Mouse (Mus musculus) forebrain, embryonic 12.5 days (tissue): Measurements from ENCODE around the gene Axin2. TPM values are rescaled to one million over a fixed set of nuclear protein-coding genes. Genes with fewer than 3 reads are reported as not detected.
A peak's percentile ranks its signal among the peaks of the same experiment; 100 is the strongest.

Experiments used
- ATAC-seq: fragments of 200-750 bp; cut with Nextera tagmentation; 2 replicates; pipeline ENCODE4 v1.8.0; 2017; ENCODE audit warnings: moderate TSS enrichment; ENCODE audit not compliant: low FRiP score
- H3K27ac ChIP-seq: fragments of 300-500 bp; sonication (generic); 2 replicates; pipeline ENCODE4 v1.5.1; 2016; ENCODE audit warnings: mild to moderate bottlenecking
- H3K27me3 ChIP-seq: fragments of 300-500 bp; sonication (generic); 2 replicates; pipeline ENCODE4 v1.6.1; 2016; ENCODE audit warnings: mild to moderate bottlenecking
- H3K36me3 ChIP-seq: fragments of 300-500 bp; sonication (generic); replicated peaks from 2 replicates; pipeline ENCODE4 v1.6.1; 2016; ENCODE audit warnings: mild to moderate bottlenecking
- H3K4me1 ChIP-seq: fragments of 300-500 bp; sonication (generic); 2 replicates; pipeline ENCODE4 v1.6.1; 2016
- H3K4me2 ChIP-seq: fragments of 300-500 bp; sonication (generic); 2 replicates; pipeline ENCODE4 v1.6.1; 2016; ENCODE audit warnings: mild to moderate bottlenecking, moderate library complexity
- H3K4me3 ChIP-seq: fragments of 300-500 bp; sonication (generic); replicated peaks from 2 replicates; pipeline ENCODE4 v1.5.1; 2016; ENCODE audit warnings: mild to moderate bottlenecking
- H3K9ac ChIP-seq: fragments of 300-500 bp; sonication (generic); 2 replicates; pipeline ENCODE4 v1.6.1; 2016; ENCODE audit warnings: mild to moderate bottlenecking
- H3K9me3 ChIP-seq: fragments of 300-500 bp; sonication (generic); 2 replicates; pipeline ENCODE4 v1.6.1; 2016
- WGBS: fragments of 180-500 bp; shearing (Covaris S2); methylation state at CpG from one replicate; pipeline ENCODE4 v1.1.7; 2016; 5-methylcytosine and 5-hydroxymethylcytosine counted together
- polyA plus RNA-seq: library from polyadenylated mRNA; unstranded; fragments of >200 nt; fragmentation: Nextera tagmentation; extraction: Ambion mirVana; gene quantifications from 2 replicates; pipeline ENCODE4 v1.2.1, GENCODE M21; 2016

The Axin2 gene
- polyA plus RNA-seq, 1 experiment from 2014 or later, result 17.4 TPM

DNA sequence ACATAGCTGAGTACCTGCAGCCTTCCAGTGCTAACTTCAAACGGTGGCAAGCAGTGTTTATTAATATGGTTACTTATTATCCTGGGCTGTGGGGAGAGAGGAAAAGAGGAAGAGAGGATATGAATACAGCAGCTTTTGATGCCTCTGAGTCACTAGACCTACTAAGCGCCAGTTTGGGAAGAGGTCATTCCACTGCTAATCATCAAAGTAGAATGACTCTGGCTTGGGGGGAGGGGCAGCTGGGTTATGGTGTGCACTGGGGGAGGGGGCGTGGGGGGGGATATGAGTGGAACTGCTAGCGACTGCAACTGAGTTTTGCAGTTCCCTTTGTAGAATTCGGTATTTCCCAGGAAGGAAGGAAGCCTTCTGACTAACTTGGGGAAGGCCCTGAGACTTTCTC lies 4.2 kb downstream of the Axin2 start:
- WGBS, result 15% methylated on average over 5 of the region's 5 CpGs
- Histone ChIP-seq H3K36me3 (peaks cover 12% of the 10 kb centered on the region), H3K4me3 (peak overlapping the region; percentile 92), H3K9me3 (no peaks in the 10 kb centered on the region), H3K27me3 (peaks cover 6% of the 10 kb centered on the region; the same call in 1 of the 2 replicates), H3K27ac (peak overlapping the region; percentile 85), H3K4me1 (peaks cover 81% of the 10 kb centered on the region), H3K4me2 (peak overlapping the region; percentile 88), H3K9ac (peak overlapping the region; percentile 91)
- no peak for ATAC-seq

DNA sequence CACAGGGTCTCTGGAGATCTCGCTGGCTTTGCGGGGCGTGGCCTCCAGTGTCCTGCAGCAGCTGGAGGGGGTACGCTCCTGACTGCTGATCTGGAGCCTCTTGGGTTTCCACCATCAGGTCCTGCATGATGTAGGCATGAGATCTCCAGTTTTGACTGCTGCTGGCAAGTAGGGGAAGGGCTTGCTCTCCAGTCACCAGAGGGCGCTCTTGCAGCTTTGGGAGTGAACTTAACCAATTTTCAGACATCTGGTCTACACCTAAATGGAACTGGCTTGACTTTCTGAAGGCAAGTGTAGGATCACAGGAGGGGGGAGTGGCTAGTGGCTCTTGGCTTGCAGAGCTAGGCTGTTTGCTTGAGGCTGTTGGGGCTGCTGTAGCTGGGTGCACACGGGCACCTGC lies 5.1 kb downstream of the Axin2 start:
- peak overlapping the region; percentile 91 for H3K9ac ChIP-seq

DNA sequence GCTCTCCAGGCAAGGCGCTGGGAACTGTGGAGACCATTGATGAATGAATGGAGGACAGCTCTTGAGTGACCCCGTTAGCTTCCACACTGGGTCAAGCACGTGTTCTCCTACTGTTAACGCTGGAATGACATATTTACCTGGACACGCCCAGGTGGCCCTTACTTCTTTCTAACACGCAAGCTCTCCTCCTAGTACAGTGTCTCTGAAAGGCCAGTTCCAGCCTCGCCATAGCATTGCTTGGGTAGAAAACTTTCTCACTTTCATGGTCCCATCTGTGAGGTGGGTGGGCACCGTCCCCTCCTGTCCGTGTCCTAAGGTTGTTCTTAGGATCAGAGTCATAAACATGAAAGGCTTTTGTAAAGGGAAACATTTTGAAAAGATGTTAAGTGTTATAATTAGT lies 5.7 kb downstream of the Axin2 start:
- WGBS, result 68% methylated on average over 9 of the region's 9 CpGs
- Histone ChIP-seq H3K4me2 (peak overlapping the region; percentile 88), H3K27me3 (peaks cover 6% of the 10 kb centered on the region; the same call in 1 of the 2 replicates), H3K9ac (no peak overlapping the region), H3K27ac (peak overlapping the region; percentile 33; the same call in 1 of the 2 replicates), H3K9me3 (no peaks in the 10 kb centered on the region), H3K4me1 (peaks cover 90% of the 10 kb centered on the region), H3K36me3 (peaks cover 14% of the 10 kb centered on the region), H3K4me3 (peak overlapping the region; percentile 92)
- ATAC-seq, result no peak

More for the DNA sequence above, 5.1 kb downstream of the Axin2 start:
- H3K9me3 ChIP-seq, result no peaks in the 10 kb centered on the region
- H3K36me3 ChIP-seq, result peaks cover 12% of the 10 kb centered on the region
- no peak for ATAC-seq
- 22% methylated on average over 6 of the region's 6 CpGs for WGBS
- peak overlapping the region; percentile 92 for H3K4me3 ChIP-seq
- peak overlapping the region; percentile 33; the same call in 1 of the 2 replicates for H3K27ac ChIP-seq
- H3K27me3 ChIP-seq, result peaks cover 6% of the 10 kb centered on the region; the same call in 1 of the 2 replicates
- peak overlapping the region; percentile 88 for H3K4me2 ChIP-seq
- peaks cover 83% of the 10 kb centered on the region for H3K4me1 ChIP-seq

DNA sequence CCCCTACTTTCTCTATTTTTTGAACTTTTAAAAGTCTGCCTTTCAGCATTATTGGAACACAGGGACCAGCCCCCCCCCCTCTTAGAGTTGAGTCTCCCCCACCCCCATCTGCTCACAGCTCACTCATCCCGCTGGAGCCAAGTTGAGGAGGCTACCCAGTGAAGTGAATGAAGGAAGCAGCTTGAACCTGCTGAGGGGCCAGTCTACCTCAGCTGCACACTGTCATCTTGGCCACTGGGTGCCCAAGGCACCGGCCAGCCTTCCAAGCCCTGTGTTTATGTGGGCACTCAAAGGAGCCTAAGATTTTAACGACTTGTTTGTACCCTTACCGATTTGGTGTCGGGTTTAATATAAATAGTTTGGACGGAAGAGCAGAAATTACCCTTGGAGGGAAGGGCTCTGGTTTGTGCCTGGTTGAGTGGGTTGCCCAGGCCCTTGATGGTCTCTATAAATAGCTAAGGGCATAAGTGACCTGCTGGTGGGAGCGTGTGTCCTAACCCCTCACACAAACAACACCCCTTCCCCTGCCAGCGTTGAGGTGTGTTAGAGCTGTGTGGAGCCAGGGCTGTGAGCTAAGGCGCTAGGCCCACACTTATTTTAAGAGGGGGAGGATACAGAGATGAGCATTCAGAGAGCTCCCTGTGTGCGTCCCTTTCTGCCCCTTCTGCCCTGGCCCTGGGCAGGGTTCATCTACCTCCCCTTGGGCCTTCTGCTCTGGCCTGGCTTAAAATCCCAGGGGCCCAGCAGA lies 6.4 kb downstream of the Axin2 start:
- Histone ChIP-seq H3K27ac (peak overlapping the region; percentile 10), H3K9me3 (no peaks in the 10 kb centered on the region), H3K9ac (peak overlapping the region; percentile 47), H3K36me3 (peaks cover 20% of the 10 kb centered on the region), H3K4me1 (peaks cover 96% of the 10 kb centered on the region), H3K4me3 (peak overlapping the region; percentile 92), H3K4me2 (peak overlapping the region; percentile 88), H3K27me3 (peaks cover 6% of the 10 kb centered on the region; the same call in 1 of the 2 replicates)
- ATAC-seq, result no peak
- 39% methylated on average over 10 of the region's 10 CpGs for WGBS

DNA sequence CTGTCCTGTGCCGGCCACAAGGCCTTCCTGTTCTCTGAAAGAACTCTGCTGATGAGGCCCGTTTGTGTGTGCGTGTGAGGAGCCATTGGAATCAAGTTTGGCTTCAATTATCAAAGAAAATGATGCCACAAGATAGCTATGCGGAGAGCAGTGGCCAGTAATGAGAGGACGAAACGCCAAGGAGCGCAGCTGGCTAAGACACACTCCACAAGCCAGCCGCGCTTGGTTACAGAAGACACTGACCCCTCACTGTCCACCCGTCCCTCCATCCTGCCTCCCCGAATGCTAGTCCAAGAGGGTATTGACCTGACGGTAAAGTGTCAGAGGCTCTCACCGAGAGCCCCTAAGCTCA lies 6.9 kb downstream of the Axin2 start:
- peaks cover 6% of the 10 kb centered on the region; the same call in 1 of the 2 replicates for H3K27me3 ChIP-seq

DNA sequence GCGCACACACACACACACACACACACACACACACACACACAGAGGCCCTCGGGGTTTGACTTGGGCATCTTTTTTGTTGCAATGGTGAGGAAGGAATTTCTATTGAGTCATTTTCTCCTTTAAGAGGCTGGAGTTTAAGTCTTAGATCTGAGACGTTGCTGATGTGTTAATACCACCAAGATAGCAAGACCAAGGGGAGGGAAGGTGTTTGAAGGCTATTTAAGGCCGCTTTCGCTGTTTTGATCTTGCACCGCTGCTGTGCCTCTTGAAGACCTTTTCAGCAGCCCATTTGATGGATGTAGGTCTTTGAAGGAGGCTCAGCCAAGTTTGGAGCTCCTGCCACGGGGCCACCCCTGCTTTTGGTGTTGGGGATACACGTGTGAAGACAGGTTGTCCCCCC lies 7.9 kb downstream of the Axin2 start:
- Histone ChIP-seq H3K4me1 (peaks cover 86% of the 10 kb centered on the region), H3K36me3 (peaks cover 36% of the 10 kb centered on the region)
- no peak for ATAC-seq

More for the DNA sequence above, 6.9 kb downstream of the Axin2 start:
- peak overlapping the region; percentile 92 for H3K4me3 ChIP-seq
- H3K9me3 ChIP-seq, result no peaks in the 10 kb centered on the region
- peaks cover 95% of the 10 kb centered on the region for H3K4me1 ChIP-seq
- peak overlapping the region; percentile 10 for H3K27ac ChIP-seq
- 29% methylated on average over 13 of the region's 13 CpGs for WGBS
- peak overlapping the region; percentile 47 for H3K9ac ChIP-seq
- H3K4me2 ChIP-seq, result peak overlapping the region; percentile 88
- peaks cover 26% of the 10 kb centered on the region for H3K36me3 ChIP-seq
- ATAC-seq, result no peak

DNA sequence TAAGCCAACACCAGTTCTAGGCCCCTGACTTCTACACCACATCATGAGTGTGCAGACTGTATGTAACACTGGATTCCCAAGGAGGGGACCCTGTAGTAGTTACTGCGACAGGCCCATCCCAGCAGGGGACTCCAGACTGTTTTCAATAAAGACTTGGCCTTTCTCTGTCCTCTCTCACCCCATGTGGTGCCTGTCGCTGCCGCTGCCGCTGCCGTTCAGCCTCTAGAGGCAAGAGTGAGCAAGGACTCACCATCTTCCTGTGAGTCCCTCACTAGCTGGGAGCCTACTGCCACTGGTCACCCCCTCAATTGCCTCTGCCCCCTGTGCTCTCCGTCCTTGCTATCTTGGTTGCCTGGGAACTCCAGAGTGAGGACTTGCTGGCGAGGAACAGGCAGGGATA lies 8.6 kb downstream of the Axin2 start:
- no peak for ATAC-seq
- H3K4me3 ChIP-seq, result peak overlapping the region; percentile 92; the same call in 1 of the 2 replicates
- peak overlapping the region; percentile 63 for H3K27ac ChIP-seq
- no peak overlapping the region for H3K9ac ChIP-seq
- H3K27me3 ChIP-seq, result peaks cover 3% of the 10 kb centered on the region; the same call in 1 of the 2 replicates
- WGBS, result 8% methylated on average over 7 of the region's 7 CpGs
- H3K4me1 ChIP-seq, result peaks cover 86% of the 10 kb centered on the region
- peaks cover 43% of the 10 kb centered on the region for H3K36me3 ChIP-seq
- H3K4me2 ChIP-seq, result peak overlapping the region; percentile 88
- H3K9me3 ChIP-seq, result no peaks in the 10 kb centered on the region

More for the DNA sequence above, 7.9 kb downstream of the Axin2 start:
- WGBS, result 21% methylated on average over 8 of the region's 8 CpGs
- Histone ChIP-seq H3K9ac (peak overlapping the region; percentile 47; the same call in 1 of the 2 replicates), H3K4me2 (peak overlapping the region; percentile 88), H3K27me3 (peaks cover 6% of the 10 kb centered on the region; the same call in 1 of the 2 replicates), H3K4me3 (peak overlapping the region; percentile 92), H3K9me3 (no peaks in the 10 kb centered on the region), H3K27ac (peak overlapping the region; percentile 63; the same call in 1 of the 2 replicates)

DNA sequence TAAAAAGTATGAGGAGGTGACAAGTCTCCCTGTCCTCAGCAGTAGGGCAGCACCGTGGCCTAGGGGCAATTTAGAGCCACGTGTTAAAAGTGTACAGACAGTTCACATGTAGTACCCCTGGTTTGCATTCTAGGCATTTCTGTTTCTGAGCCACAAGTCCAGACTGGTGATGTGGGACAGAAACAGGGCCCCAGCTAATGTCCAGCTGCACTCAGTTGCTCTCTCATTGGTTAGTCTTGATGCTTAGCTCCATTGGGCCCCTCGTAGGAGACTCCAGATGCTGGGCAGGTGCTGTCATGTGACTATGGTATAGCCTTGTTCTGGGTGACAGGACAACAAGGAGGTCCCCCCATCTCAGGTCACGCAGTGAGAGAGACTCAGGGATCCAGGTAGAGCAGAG lies 9.0 kb downstream of the Axin2 start:
- no peaks in the 10 kb centered on the region for H3K9me3 ChIP-seq
- 33% methylated on average over 4 of the region's 4 CpGs for WGBS
- no peaks in the 10 kb centered on the region for H3K27me3 ChIP-seq
- peak overlapping the region; percentile 92; the same call in 1 of the 2 replicates for H3K4me3 ChIP-seq
- H3K27ac ChIP-seq, result no peak overlapping the region
- peak overlapping the region; percentile 88 for H3K4me2 ChIP-seq
- H3K9ac ChIP-seq, result 0 out of 2 replicates have a peak overlapping the region, but pooled peaks have one; percentile 17
- no peak for ATAC-seq
- H3K4me1 ChIP-seq, result peaks cover 86% of the 10 kb centered on the region
- peaks cover 47% of the 10 kb centered on the region for H3K36me3 ChIP-seq

DNA sequence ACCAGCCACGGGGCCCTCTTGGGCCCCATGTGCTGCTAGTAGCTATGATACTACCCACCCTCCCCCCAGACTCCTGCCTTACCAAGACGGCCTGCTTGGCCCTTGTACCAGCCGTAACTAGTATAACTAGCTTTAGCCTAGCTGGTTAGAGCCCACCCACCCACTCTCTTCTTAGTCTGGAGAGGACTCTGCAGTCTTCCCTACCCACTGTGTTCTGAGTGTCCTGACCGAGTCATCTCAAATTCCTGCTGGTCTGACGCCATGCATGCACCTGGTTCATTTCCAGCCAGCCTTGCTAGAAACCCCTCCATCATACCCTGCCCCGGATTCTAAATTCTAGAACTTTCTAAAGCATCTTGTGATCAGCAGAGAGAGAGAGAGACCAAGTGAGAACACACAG lies 9.6 kb downstream of the Axin2 start:
- peaks cover 86% of the 10 kb centered on the region for H3K4me1 ChIP-seq

DNA sequence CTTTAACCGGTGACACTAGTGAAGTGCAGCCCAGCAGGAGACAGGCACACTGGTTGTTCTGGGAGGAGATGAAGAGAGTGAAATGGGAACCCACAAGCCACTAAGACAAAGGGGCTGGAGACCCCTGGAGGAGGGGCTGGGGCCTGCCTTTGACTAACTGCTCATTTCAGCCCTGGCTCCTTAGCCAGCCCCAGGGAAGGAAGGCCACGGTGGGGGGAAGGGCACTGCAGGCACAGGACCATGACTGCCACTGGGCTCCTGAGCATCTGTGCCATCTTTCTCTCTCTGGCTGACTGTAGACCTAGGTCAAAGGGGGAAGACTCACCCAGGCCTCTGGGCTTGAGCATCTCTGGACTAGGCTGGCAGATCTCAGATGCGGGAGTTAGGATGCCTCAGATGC lies 10.5 kb downstream of the Axin2 start:
- H3K27me3 ChIP-seq, result no peaks in the 10 kb centered on the region
- peak overlapping the region; percentile 88 for H3K4me2 ChIP-seq
- H3K9me3 ChIP-seq, result no peaks in the 10 kb centered on the region
- WGBS, result 13% methylated on average over 3 of the region's 3 CpGs
- H3K4me1 ChIP-seq, result peaks cover 86% of the 10 kb centered on the region
- no peak for ATAC-seq
- peaks cover 46% of the 10 kb centered on the region for H3K36me3 ChIP-seq
- peak overlapping the region; percentile 63 for H3K27ac ChIP-seq
- no peak overlapping the region for H3K4me3 ChIP-seq
- H3K9ac ChIP-seq, result peak overlapping the region; percentile 33; the same call in 1 of the 2 replicates

More for the DNA sequence above, 9.6 kb downstream of the Axin2 start:
- Histone ChIP-seq H3K4me3 (no peak overlapping the region), H3K4me2 (peak overlapping the region; percentile 88), H3K36me3 (peaks cover 51% of the 10 kb centered on the region), H3K9me3 (no peaks in the 10 kb centered on the region), H3K27me3 (no peaks in the 10 kb centered on the region), H3K9ac (0 out of 2 replicates have a peak overlapping the region, but pooled peaks have one; percentile 33), H3K27ac (peak overlapping the region; percentile 63; the same call in 1 of the 2 replicates)
- 63% methylated on average over 6 of the region's 6 CpGs for WGBS
- ATAC-seq, result no peak

DNA sequence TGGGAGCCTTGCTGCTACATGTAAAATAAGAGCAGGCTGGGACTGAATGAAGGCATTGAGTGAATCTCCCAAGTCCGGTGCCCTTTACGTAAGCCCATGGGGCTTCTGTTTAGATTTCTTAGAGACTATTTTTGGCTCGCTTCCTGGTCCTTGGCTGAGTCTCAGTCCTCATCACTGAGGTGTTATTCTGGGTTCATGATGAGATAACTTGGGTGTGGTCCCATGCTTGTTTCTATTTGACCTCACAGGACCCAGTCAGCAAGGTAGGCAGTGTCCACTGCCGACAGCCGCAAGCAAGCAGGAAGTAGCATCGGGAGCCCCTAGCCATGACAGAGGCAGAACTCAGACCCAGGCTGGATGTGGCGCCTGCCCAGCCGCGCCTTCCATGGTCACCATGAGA lies 13.7 kb downstream of the Axin2 start:
- no peak for ATAC-seq
- Histone ChIP-seq H3K36me3 (peaks cover 56% of the 10 kb centered on the region), H3K27me3 (peaks cover 8% of the 10 kb centered on the region; the same call in 1 of the 2 replicates), H3K4me2 (peak overlapping the region; percentile 2; the same call in 1 of the 2 replicates), H3K4me3 (no peak overlapping the region), H3K4me1 (peaks cover 82% of the 10 kb centered on the region), H3K9ac (no peak overlapping the region), H3K9me3 (no peaks in the 10 kb centered on the region), H3K27ac (peak overlapping the region; percentile 76)
- WGBS, result 70% methylated on average over 9 of the region's 9 CpGs

DNA sequence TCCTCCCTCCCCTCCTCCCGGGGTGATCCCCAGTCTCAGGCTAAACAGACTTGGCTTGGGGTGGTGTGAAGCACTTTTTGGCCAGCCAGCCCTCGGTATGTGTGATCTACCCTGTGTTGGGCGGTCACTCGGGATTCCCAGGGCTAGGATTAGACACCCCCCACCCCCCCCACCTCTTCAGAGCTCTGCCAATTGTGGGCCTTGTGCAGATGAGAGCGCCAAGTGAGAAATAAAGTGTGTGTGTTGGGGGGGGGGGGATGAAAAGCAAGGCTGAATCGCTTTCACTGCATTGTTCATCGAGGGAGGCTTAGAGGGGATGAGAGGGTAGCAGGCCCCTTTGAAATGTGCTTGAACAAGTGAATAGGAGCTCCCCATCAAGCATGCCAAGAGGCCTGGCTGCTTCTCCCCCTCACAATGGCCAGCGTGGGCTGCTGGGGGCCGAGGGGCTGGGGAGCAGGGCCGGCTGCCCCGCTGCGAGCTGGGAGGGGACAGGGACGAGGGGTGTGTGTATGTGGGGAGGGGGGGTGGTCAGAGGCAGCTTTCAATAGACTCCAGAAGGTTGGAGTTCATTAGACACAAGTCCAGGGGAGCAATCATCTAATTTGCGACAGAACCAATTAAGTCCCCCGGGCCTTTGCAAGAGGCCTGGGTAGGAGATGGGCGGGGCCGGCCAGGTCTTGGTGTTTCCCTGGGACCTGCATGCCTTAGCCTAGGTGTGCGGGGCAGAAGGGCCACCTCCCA lies 15.1 kb downstream of the Axin2 start:
- H3K36me3 ChIP-seq, result peaks cover 71% of the 10 kb centered on the region
- 8% methylated on average over 18 of the region's 18 CpGs for WGBS
- H3K9ac ChIP-seq, result peak overlapping the region; percentile 13; the same call in 1 of the 2 replicates
- peaks cover 76% of the 10 kb centered on the region for H3K4me1 ChIP-seq
- H3K4me2 ChIP-seq, result peak overlapping the region; percentile 38
- H3K9me3 ChIP-seq, result no peaks in the 10 kb centered on the region
- H3K4me3 ChIP-seq, result no peak overlapping the region
- ATAC-seq, result peak; percentile 84
- peaks cover 8% of the 10 kb centered on the region; the same call in 1 of the 2 replicates for H3K27me3 ChIP-seq
- H3K27ac ChIP-seq, result peak overlapping the region; percentile 76
